Mouse (Mus musculus) erythroblast, embryonic 14.5 days (primary cell): ENCODE measurements around the gene Ciz1.

Source experiments
- GATA1 ChIP-seq: IDR thresholded peaks from 2 replicates; pipeline ENCODE4 v1.6.1; 2012; ENCODE audit warnings: low read length, inconsistent platforms, mixed read lengths
- TAL1 ChIP-seq: IDR thresholded peaks from 3 replicates; pipeline ENCODE4 v1.6.1; 2012; ENCODE audit warnings: low read length, inconsistent platforms, mixed read lengths

DNA sequence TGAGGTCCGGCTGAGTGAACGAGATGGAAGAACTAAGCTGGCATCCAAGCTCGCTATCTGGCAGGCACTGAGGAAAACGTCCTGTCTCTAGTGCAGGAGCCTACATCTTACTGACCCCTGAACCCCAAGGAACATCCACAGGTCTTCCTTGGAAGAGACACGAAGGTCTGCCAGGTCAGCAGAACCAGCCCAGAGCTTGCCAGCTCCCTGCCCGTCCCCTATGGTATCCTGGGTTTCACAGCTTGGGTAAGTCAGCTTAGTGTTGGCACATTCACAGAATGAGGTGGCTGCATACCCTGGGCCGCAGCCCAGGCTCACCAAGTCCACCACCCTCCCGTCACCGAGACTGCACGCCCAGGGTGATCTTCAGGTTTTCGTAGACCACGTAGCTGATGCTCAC, 63.7 kb downstream of the Ciz1 start:
- TF ChIP-seq GATA1 (no peak), TAL1 (no peak)
